Mouse (Mus musculus) A20 (cell line): ENCODE measurements around the gene C130032M10Rik.

Experiments
- DNase-seq: peaks from one replicate; pipeline ENCODE4 v3.0.0-alpha.2; 2011; ENCODE audit warnings: low read depth, low spot score

C130032M10Rik gene

GRCm38 (mm10) chr9:114548496-114548895 is 33.0 kb downstream of the C130032M10Rik start:
- no peak for DNase-seq

GRCm38 (mm10) chr9:114549117-114549516 is 33.6 kb downstream of the C130032M10Rik start:
- DNase-seq = no peak

- DNase-seq = no peak
Measured at GRCm38 (mm10) chr9:114550033-114550432, 34.5 kb downstream of the C130032M10Rik start.

GRCm38 (mm10) chr9:114553828-114554227 is 38.3 kb downstream of the C130032M10Rik start:
- no peak for DNase-seq

GRCm38 (mm10) chr9:114554355-114554979 is 39.0 kb downstream of the C130032M10Rik start:
- no peak for DNase-seq

GRCm38 (mm10) chr9:114556276-114556855 is 40.9 kb downstream of the C130032M10Rik start:
- DNase-seq = no peak

GRCm38 (mm10) chr9:114557086-114557485 is 41.6 kb downstream of the C130032M10Rik start:
- no peak for DNase-seq

GRCm38 (mm10) chr9:114560141-114560540 is 44.6 kb downstream of the C130032M10Rik start:
- no peak for DNase-seq

GRCm38 (mm10) chr9:114560771-114561670 is 45.5 kb downstream of the C130032M10Rik start:
- DNase-seq = no peak

GRCm38 (mm10) chr9:114561671-114561971 is 46.1 kb downstream of the C130032M10Rik start:
- DNase-seq = no peak

- no peak for DNase-seq
Measured at GRCm38 (mm10) chr9:114562031-114562918, 46.8 kb downstream of the C130032M10Rik start.

GRCm38 (mm10) chr9:114562919-114563751 is 47.6 kb downstream of the C130032M10Rik start:
- no peak for DNase-seq

- DNase-seq = no peak
Measured at GRCm38 (mm10) chr9:114563761-114564606, 48.5 kb downstream of the C130032M10Rik start, which contains the start of gene Trim71. Gene Trim71, minus strand, starts transcription at chr9:114564369.

- no peak for DNase-seq
Measured at GRCm38 (mm10) chr9:114564667-114565066, 49.2 kb downstream of the C130032M10Rik start.
